Mouse (Mus musculus) kidney, embryonic 16.5 days (tissue): Measurements from ENCODE around the gene P2rx5. TPM values are rescaled to one million over a fixed set of nuclear protein-coding genes. Genes with fewer than 3 reads are reported as not detected.

Experiments used
- ATAC-seq: fragments of 200-750 bp; cut with Nextera tagmentation; 2 replicates; pipeline ENCODE4 v1.8.0; 2017; ENCODE audit warnings: moderate TSS enrichment; ENCODE audit not compliant: low FRiP score, low TSS enrichment
- H3K27ac ChIP-seq: fragments of 300-500 bp; sonication (generic); 2 replicates; pipeline ENCODE4 v1.5.1; 2014; ENCODE audit warnings: low read length
- H3K27me3 ChIP-seq: fragments of 300-500 bp; sonication (generic); 2 replicates; pipeline ENCODE4 v1.6.1; 2014; ENCODE audit warnings: low read length, control low read depth, mixed read lengths; ENCODE audit not compliant: insufficient read depth
- H3K36me3 ChIP-seq: fragments of 300-500 bp; sonication (generic); 2 replicates; pipeline ENCODE4 v1.6.1; 2014; ENCODE audit warnings: low read length, control low read depth, mixed read lengths; ENCODE audit not compliant: insufficient read depth
- H3K4me1 ChIP-seq: fragments of 300-500 bp; sonication (generic); 2 replicates; pipeline ENCODE4 v1.6.1; 2014; ENCODE audit warnings: low read length, control low read depth, mixed read lengths; ENCODE audit not compliant: insufficient read depth
- H3K4me2 ChIP-seq: fragments of 300-500 bp; sonication (generic); replicated peaks from 2 replicates; pipeline ENCODE4 v1.6.1; 2014; ENCODE audit warnings: low read depth, low read length
- H3K4me3 ChIP-seq: fragments of 300-500 bp; sonication (generic); 2 replicates; pipeline ENCODE4 v1.5.1; 2014; ENCODE audit warnings: mild to moderate bottlenecking, low read length
- H3K9ac ChIP-seq: fragments of 300-500 bp; sonication (generic); replicated peaks from 2 replicates; pipeline ENCODE4 v1.6.1; 2014; ENCODE audit warnings: low read length
- H3K9me3 ChIP-seq: fragments of 300-500 bp; sonication (generic); 2 replicates; pipeline ENCODE4 v1.6.1; 2016; ENCODE audit warnings: low read length, control low read depth
- WGBS: fragments of 180-500 bp; shearing (Covaris S2); extraction: QIAGEN DNeasy Blood & Tissue Kit; methylation state at CpG from one replicate; pipeline ENCODE4 v1.1.7; 2014; 5-methylcytosine and 5-hydroxymethylcytosine counted together
- polyA plus RNA-seq: library from polyadenylated mRNA; unstranded; fragments of >200 nt; fragmentation: Nextera tagmentation; extraction: Ambion mirVana; gene quantifications from 2 replicates; pipeline ENCODE4 v1.2.1, GENCODE M21; 2015

P2rx5 gene
- polyA plus RNA-seq, 1 experiment from 2014 or later: 0.81 TPM

DNA sequence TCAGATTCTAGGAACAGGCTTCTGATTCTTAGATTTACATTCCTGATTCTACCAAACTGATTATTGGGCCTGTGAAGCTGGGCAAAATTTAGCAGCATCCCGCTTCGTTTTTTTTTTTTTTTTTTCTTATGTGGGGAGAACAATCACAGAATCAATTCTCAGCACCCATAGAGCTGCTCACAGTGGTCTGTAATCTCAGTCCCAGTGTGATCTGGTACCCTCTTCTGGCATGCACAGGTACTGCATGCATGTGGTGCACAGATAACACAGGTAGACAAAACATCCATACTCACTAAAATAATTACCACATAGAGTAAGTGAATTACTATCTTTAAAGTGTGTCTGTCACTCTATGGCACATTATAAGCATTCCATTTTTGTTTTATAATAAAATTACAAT, 47.4 kb downstream of the P2rx5 start:
- ATAC-seq: no peak
- Histone ChIP-seq H3K27me3 (no peaks in the 10 kb centered on the region), H3K4me2 (no peak overlapping the region), H3K4me3 (no peak overlapping the region), H3K27ac (no peak overlapping the region), H3K4me1 (no peaks in the 10 kb centered on the region), H3K9me3 (no peaks in the 10 kb centered on the region), H3K9ac (no peak overlapping the region), H3K36me3 (no peaks in the 10 kb centered on the region)
- WGBS: 96% methylated on average over 2 of the region's 2 CpGs

DNA sequence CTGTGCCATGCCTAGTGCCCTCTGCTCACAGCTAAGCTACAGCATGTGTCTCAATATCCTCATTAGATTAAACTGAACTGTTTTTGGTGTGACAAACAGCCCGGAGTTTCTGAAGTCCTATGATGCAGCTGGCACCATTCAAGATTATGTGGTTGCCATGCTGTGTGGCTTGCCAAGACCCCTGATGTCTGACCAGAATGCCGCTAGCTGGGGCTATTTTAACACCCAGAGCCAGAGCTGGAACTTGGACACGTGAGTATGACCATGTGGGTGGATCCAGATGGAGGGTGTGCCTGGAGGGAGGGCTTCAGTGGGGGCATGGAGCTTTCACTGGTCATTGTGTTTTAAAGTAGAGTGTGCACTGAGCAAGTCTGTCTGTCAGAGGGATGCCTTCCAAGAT, 53.7 kb downstream of the P2rx5 start:
- no peaks in the 10 kb centered on the region for H3K27me3 ChIP-seq
- ATAC-seq: no peak
- no peaks in the 10 kb centered on the region for H3K4me1 ChIP-seq
- no peak overlapping the region for H3K4me2 ChIP-seq
- H3K4me3 ChIP-seq: no peak overlapping the region
- WGBS: 69% methylated on average over 3 of the region's 3 CpGs
- no peaks in the 10 kb centered on the region for H3K9me3 ChIP-seq
- no peak overlapping the region for H3K27ac ChIP-seq
- H3K36me3 ChIP-seq: no peaks in the 10 kb centered on the region
- no peak overlapping the region for H3K9ac ChIP-seq

DNA sequence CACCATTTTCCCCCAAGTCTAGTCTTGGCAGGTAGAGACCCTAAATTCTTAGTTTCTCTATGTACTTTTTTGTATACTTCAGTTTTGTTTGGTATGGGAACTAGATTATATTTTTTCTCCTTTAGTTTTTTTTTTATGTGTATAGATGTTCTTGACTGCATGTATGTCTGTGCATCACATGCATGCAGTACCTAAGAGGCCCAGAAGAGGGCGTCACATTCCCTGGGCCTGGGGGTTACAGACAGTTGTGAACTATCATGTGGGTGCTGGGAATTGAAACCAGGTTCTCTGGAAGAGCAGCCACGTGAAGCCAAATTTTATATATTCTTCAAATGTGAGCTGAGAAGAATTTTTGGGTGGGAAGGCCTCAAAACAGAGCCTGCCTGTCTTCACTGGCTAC, 59.5 kb downstream of the P2rx5 start:
- H3K9ac ChIP-seq: no peak overlapping the region
- no peak overlapping the region for H3K4me2 ChIP-seq
- H3K9me3 ChIP-seq: no peaks in the 10 kb centered on the region
- H3K27ac ChIP-seq: no peak overlapping the region
- no peaks in the 10 kb centered on the region for H3K4me1 ChIP-seq
- no peak overlapping the region for H3K4me3 ChIP-seq
- no peak for ATAC-seq
- 53% methylated on average over 2 of the region's 2 CpGs for WGBS
- no peaks in the 10 kb centered on the region for H3K27me3 ChIP-seq
- H3K36me3 ChIP-seq: no peaks in the 10 kb centered on the region

DNA sequence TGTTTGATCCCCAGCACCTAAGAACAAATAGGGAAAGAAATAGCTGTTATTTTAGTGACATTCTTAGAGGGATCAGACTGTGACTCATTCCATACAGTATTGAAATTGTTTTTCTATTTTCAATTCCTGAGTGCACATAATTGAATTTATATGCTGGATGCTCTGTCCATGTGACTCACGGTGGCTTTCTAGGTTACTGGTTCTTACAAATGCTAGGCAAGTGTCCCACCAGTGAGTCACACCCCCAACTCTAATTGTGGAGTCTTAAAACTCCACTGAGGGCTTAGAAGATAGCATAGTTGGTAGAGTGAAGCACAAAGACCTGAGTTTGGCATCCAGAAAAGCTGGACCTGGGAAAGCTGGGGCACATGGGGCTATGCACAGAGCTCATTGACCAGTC, 60.4 kb downstream of the P2rx5 start:
- H3K27ac ChIP-seq: no peak overlapping the region
- no peak overlapping the region for H3K4me2 ChIP-seq
- no peaks in the 10 kb centered on the region for H3K9me3 ChIP-seq
- H3K4me3 ChIP-seq: no peak overlapping the region
- 94% methylated on average over 1 of the region's 1 CpGs for WGBS
- no peaks in the 10 kb centered on the region for H3K27me3 ChIP-seq
- H3K4me1 ChIP-seq: no peaks in the 10 kb centered on the region
- H3K36me3 ChIP-seq: no peaks in the 10 kb centered on the region
- no peak overlapping the region for H3K9ac ChIP-seq
- no peak for ATAC-seq

Other genes starting within 250 kb of the P2rx5 start
- 5.4 and 5.9 TPM in 2 replicates for gene Atp2a3, start 199.3 kb upstream of the P2rx5 start, polyA plus RNA-seq
- 1.7 and 3.1 TPM in 2 replicates for gene P2rx1, start 161.3 kb upstream of the P2rx5 start, polyA plus RNA-seq
- gene Camkk1, start 141.4 kb upstream of the P2rx5 start, polyA plus RNA-seq: 7.4 and 7.7 TPM in 2 replicates
- gene Ncbp3, start 112.6 kb upstream of the P2rx5 start, polyA plus RNA-seq: 11.1 and 12.7 TPM in 2 replicates
- 0.24 and 0.44 TPM in 2 replicates for gene Itgae, start 69.8 kb upstream of the P2rx5 start, polyA plus RNA-seq
- gene Haspin, start 22.1 kb upstream of the P2rx5 start, polyA plus RNA-seq: 16.9 and 18.5 TPM in 2 replicates
- gene Emc6, start 16.6 kb downstream of the P2rx5 start, polyA plus RNA-seq: 121 and 123 TPM in 2 replicates
- gene Tax1bp3, start 16.7 kb downstream of the P2rx5 start, polyA plus RNA-seq: 231 and 251 TPM in 2 replicates
- gene Ctns, start 38.6 kb downstream of the P2rx5 start, polyA plus RNA-seq: 21.5 and 22.4 TPM in 2 replicates
- gene Shpk, start 39.0 kb downstream of the P2rx5 start, polyA plus RNA-seq: 2.4 and 2.6 TPM in 2 replicates
- 0.24 TPM in 1 of 2 replicates, not detected in the other for gene Trpv1, start 73.9 kb downstream of the P2rx5 start, polyA plus RNA-seq
- 0.12 and 0.21 TPM in 2 replicates for gene Trpv3, start 107.0 kb downstream of the P2rx5 start, polyA plus RNA-seq
- 30.8 and 32.0 TPM in 2 replicates for gene Aspa, start 169.2 kb downstream of the P2rx5 start, polyA plus RNA-seq
- gene Gm49340, start 169.3 kb downstream of the P2rx5 start, polyA plus RNA-seq: not detected in 2 replicates
- 0.27 and 0.29 TPM in 2 replicates for gene Spata22, start 169.3 kb downstream of the P2rx5 start, polyA plus RNA-seq
- gene Olfr20, start 190.4 kb downstream of the P2rx5 start, polyA plus RNA-seq: not detected in 2 replicates
- not detected in 2 replicates for gene Olfr376, start 210.8 kb downstream of the P2rx5 start, polyA plus RNA-seq
- not detected in 2 replicates for gene Olfr1, start 239.2 kb downstream of the P2rx5 start, polyA plus RNA-seq